Mouse (Mus musculus): ENCODE measurements around the gene Cbr3. TPM values are rescaled to one million over a fixed set of nuclear protein-coding genes. Genes with fewer than 3 reads are reported as not detected.
"Not testable (repeated sequence)": the region's sequence is repeated elsewhere in the genome, so short reads cannot be mapped to it uniquely, and the experiment has no call there.

Cbr3 gene
- polyA plus RNA-seq (2015; fragmentation: Nextera tagmentation; extraction: Ambion mirVana) = 14.4 TPM in 2 replicates

DNA sequence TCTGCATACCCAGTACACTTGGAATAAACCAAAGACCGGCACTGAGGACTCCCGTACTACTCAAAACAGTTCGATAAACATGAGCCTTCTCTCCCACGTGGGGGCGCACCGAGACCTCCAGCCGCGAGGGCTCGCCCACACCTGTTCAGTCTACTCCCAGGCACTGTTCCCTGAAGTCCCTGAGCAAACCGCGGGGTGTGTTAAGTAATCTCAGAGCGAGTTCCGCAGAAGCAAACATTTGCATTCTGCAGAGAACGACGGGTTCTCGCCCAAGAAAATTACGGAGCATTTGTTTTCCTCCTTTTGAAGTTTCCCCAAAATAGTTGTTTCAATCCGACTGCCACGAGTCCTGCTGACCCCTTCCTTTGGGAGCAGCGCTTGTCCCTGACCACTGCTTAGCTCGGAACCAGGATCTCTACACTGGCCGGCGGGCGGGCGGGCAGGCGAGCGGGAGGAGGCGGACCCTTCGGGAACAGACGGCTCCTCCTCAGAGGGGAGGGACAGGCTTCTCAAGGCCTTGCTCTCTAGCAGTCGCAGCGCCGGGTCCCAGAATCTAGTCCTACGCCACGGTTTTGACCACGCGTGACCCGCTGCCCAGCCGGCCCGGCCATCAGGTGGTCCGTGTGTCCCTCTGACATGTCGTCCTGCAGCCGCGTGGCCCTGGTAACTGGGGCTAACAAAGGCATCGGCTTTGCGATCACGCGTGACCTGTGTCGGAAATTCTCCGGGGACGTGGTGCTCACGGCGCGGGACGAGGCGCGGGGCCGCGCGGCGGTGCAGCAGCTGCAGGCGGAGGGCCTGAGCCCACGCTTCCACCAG, at the start of gene Cbr3:
TSS of gene Cbr3 (plus strand) at position 527 of the 819 bp plus-strand sequence.
- DNase-seq (ENCODE audit: low spot score) (peak; percentile 89), ATAC-seq (peak; percentile 91)
- H3K27ac ChIP-seq (ENCODE audit: low read length) = peak within 1 kb of the TSS; percentile 71
- WGBS = under 1% methylated on average over 59 of the region's 63 CpGs
- no peaks in the 10 kb centered on the region for H3K27me3 ChIP-seq (replicated peaks; ENCODE audit: insufficient read depth, low read length)
- peak within 1 kb of the TSS; percentile 48 for H3K4me3 ChIP-seq (ENCODE audit: low read depth, low read length)
- H3K4me2 ChIP-seq (replicated peaks; ENCODE audit: low read depth, low read length) = peak within 1 kb of the TSS; percentile 99
- peaks cover 4% of the 10 kb centered on the region; the same call in 1 of the 2 replicates for H3K4me1 ChIP-seq (ENCODE audit: insufficient read depth, low read depth, low read length)
- H3K9me3 ChIP-seq (ENCODE audit: low read length) = no peaks in the 10 kb centered on the region
- no peaks in the 10 kb centered on the region for H3K36me3 ChIP-seq (ENCODE audit: insufficient read depth, low read length)
- peak within 1 kb of the TSS; percentile 59 for H3K9ac ChIP-seq (replicated peaks; ENCODE audit: low read depth)
- TF ChIP-seq CTCF (IDR thresholded peaks at IDR 0.05) (peak; percentile 69), EP300 (IDR thresholded peaks at IDR 0.05) (no peak; the same call in 1 of the 2 replicates)

DNA sequence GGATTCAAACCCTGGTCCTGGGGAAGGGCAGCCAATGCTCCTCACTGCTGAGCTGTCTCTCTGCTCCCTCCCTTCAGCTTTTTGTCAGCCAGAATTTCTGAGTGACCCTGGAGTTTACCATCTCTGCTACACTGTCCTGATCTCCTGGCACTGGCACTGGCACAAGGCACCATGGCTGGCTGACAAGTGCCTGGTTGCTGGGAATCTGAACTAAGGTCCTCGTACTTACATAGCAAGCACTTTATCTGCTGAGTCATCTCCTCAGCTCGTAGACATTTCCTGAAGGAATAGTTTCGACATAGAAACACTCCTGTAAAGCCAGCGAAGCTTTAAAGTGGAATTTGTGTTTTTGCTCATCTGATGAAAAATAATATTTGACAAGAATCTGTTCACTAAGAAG, 39.0 kb upstream of the Cbr3 start:
- Histone ChIP-seq H3K9me3 (ENCODE audit: low read length) (no peaks in the 10 kb centered on the region), H3K4me1 (ENCODE audit: insufficient read depth, low read depth, low read length) (no peaks in the 10 kb centered on the region), H3K9ac (replicated peaks; ENCODE audit: low read depth) (no peak overlapping the region), H3K27me3 (replicated peaks; ENCODE audit: insufficient read depth, low read length) (no peaks in the 10 kb centered on the region), H3K4me3 (ENCODE audit: low read depth, low read length) (no peak overlapping the region), H3K27ac (ENCODE audit: low read length) (no peak overlapping the region), H3K4me2 (replicated peaks; ENCODE audit: low read depth, low read length) (no peak overlapping the region), H3K36me3 (ENCODE audit: insufficient read depth, low read length) (no peaks in the 10 kb centered on the region)
- peak; percentile 68 for DNase-seq (ENCODE audit: low spot score)
- no peak for TF ChIP-seq CTCF (IDR thresholded peaks at IDR 0.05)
- TF ChIP-seq EP300 (IDR thresholded peaks at IDR 0.05) = no peak
- 19% methylated on average over 4 of the region's 4 CpGs for WGBS
- ATAC-seq = peak; percentile 33; the same call in 1 of the 2 replicates

DNA sequence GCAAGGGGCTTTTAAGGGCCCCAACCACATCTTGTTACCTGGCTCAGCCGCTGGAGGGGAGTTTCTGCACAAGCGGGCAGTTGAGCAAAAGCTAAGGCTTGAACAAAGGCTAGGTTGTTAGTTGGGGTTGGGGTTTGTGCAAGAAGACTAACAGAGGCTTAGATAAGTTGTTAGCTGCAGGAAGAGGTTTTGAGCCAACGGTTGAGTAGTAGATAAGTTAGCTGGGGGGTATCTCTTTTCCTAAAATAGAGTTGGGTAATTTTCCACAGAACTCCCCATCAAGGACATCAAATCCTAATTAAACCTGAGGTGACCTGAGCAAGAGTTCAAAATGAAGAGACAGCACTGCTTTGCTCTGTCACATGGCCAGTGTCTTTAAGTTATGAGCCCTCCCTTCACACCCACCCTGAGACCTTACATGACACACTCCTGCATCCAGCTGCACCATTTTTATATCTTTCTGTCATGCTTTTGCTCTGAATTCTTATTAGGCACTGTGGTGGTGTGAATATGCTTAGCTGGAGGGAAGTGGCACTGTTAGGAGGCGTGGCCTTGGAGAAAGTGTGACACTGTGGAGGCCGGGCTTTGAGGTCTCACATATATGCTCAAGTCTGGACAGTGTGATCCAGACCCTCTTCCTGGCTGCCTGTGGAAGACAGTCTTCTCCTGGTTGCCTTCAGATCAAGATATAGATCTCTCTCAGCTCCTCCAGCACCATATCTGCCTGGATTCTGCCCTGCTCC, 34.4 kb upstream of the Cbr3 start:
- H3K4me1 ChIP-seq (ENCODE audit: insufficient read depth, low read depth, low read length) = no peaks in the 10 kb centered on the region
- no peak overlapping the region for H3K9ac ChIP-seq (replicated peaks; ENCODE audit: low read depth)
- H3K4me2 ChIP-seq (replicated peaks; ENCODE audit: low read depth, low read length) = no peak overlapping the region
- H3K36me3 ChIP-seq (ENCODE audit: insufficient read depth, low read length) = no peaks in the 10 kb centered on the region
- no peak overlapping the region for H3K27ac ChIP-seq (ENCODE audit: low read length)
- no peak for TF ChIP-seq EP300 (IDR thresholded peaks at IDR 0.05)
- no peak for TF ChIP-seq CTCF (IDR thresholded peaks at IDR 0.05)
- no peaks in the 10 kb centered on the region for H3K9me3 ChIP-seq (ENCODE audit: low read length)
- ATAC-seq (no peak), DNase-seq (ENCODE audit: low spot score) (no peak)
- no peak overlapping the region for H3K4me3 ChIP-seq (ENCODE audit: low read depth, low read length)
- 69% methylated on average over 5 of the region's 5 CpGs for WGBS
- no peaks in the 10 kb centered on the region for H3K27me3 ChIP-seq (replicated peaks; ENCODE audit: insufficient read depth, low read length)

DNA sequence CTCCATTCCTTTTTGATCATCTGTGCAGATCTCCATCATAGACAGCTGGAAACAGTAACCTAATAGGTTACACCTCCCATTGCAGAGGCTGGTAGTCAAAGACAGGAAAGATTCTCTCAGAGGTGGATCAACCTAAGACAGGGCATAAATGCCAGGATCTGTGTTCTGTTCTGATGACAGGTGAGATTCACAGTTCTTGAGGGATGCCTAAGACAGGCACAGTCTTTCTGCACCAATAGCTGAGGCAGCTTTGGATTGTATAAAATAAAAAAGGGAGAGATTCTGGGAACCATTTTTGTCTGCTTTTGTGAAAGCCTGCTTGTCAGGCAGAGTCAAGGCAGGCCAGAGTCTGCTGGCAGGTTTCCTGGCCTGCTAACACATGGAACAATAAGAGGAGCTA, 15.0 kb upstream of the Cbr3 start:
- Histone ChIP-seq H3K4me2 (replicated peaks; ENCODE audit: low read depth, low read length) (no peak overlapping the region), H3K36me3 (ENCODE audit: insufficient read depth, low read length) (no peaks in the 10 kb centered on the region), H3K9ac (replicated peaks; ENCODE audit: low read depth) (no peak overlapping the region), H3K4me3 (ENCODE audit: low read depth, low read length) (no peak overlapping the region), H3K27ac (ENCODE audit: low read length) (no peak overlapping the region), H3K27me3 (replicated peaks; ENCODE audit: insufficient read depth, low read length) (no peaks in the 10 kb centered on the region), H3K4me1 (ENCODE audit: insufficient read depth, low read depth, low read length) (no peaks in the 10 kb centered on the region), H3K9me3 (ENCODE audit: low read length) (no peaks in the 10 kb centered on the region)
- no peak for ATAC-seq
- TF ChIP-seq EP300 (IDR thresholded peaks at IDR 0.05) (no peak), CTCF (IDR thresholded peaks at IDR 0.05) (no peak)
- no peak for DNase-seq (ENCODE audit: low spot score)

DNA sequence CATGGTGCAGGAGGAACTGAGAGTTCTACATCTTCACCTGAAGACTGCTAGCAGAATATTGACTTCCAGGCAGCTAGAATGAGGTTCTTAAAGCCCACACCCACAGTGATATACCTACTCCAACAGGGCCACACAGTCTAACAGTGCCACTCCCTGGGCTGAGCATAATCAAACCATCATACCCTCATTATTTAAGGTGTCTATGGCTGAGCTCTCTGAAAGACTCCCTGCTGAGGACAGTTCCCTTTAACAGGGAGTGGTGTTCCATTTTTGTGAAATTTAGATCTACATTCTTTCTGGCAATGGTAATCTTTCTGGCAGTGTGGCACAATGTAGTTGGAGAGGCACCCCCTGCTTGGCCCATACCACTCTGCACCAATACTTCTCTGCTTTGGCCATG, 13.5 kb upstream of the Cbr3 start:
- H3K4me2 ChIP-seq (replicated peaks; ENCODE audit: low read depth, low read length) = no peak overlapping the region
- DNase-seq (ENCODE audit: low spot score) = no peak
- no peak for ATAC-seq
- no peaks in the 10 kb centered on the region for H3K9me3 ChIP-seq (ENCODE audit: low read length)
- H3K27me3 ChIP-seq (replicated peaks; ENCODE audit: insufficient read depth, low read length) = no peaks in the 10 kb centered on the region
- H3K4me1 ChIP-seq (ENCODE audit: insufficient read depth, low read depth, low read length) = no peaks in the 10 kb centered on the region
- no peak overlapping the region for H3K4me3 ChIP-seq (ENCODE audit: low read depth, low read length)
- TF ChIP-seq EP300 (IDR thresholded peaks at IDR 0.05) (no peak), CTCF (IDR thresholded peaks at IDR 0.05) (no peak)
- no peak overlapping the region for H3K27ac ChIP-seq (ENCODE audit: low read length)
- no peak overlapping the region for H3K9ac ChIP-seq (replicated peaks; ENCODE audit: low read depth)
- no peaks in the 10 kb centered on the region for H3K36me3 ChIP-seq (ENCODE audit: insufficient read depth, low read length)

DNA sequence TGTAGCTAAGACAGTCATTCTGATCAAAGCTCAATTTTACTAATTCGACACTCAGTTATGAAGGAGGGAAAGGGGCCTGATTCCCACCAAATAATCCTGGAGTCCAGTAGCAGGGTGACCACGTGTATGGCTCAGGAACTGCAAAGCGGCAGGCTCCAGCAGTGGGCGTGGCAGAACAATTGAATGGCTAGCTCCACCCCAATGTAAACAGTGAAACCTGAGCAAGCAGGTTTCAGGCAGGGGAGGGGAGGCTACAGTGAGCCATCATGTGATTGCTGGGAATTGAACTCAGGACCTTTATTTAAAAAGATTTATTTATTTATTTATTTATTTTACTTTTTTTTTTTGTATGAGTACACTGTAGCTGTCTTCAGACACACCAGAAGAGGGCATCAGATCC, 12.5 kb upstream of the Cbr3 start:
- not testable (repeated sequence) for DNase-seq (ENCODE audit: low spot score); H3K4me2 ChIP-seq (replicated peaks; ENCODE audit: low read depth, low read length)
- 36% methylated on average over 4 of the region's 4 CpGs for WGBS

More for the DNA sequence above, 12.5 kb upstream of the Cbr3 start:
- not testable (repeated sequence) for H3K36me3 ChIP-seq (ENCODE audit: insufficient read depth, low read length); ATAC-seq; H3K27ac ChIP-seq (ENCODE audit: low read length); H3K9me3 ChIP-seq (ENCODE audit: low read length); H3K27me3 ChIP-seq (replicated peaks; ENCODE audit: insufficient read depth, low read length); H3K4me1 ChIP-seq (ENCODE audit: insufficient read depth, low read depth, low read length); H3K9ac ChIP-seq (replicated peaks; ENCODE audit: low read depth); H3K4me3 ChIP-seq (ENCODE audit: low read depth, low read length)
